Mouse (Mus musculus) cerebellum, postnatal 10 days (tissue): ENCODE results near the gene Zfp948.
"Not testable (repeated sequence)": the region's sequence is repeated elsewhere in the genome, so short reads cannot be mapped to it uniquely, and the experiment has no call there.

Experiments used
- DNase-seq, 2 experiments: peaks; one replicate each; pipeline ENCODE4 v3.0.0; 2021; ENCODE audit warnings: mixed read lengths in 2 of 2

The Zfp948 gene

DNA sequence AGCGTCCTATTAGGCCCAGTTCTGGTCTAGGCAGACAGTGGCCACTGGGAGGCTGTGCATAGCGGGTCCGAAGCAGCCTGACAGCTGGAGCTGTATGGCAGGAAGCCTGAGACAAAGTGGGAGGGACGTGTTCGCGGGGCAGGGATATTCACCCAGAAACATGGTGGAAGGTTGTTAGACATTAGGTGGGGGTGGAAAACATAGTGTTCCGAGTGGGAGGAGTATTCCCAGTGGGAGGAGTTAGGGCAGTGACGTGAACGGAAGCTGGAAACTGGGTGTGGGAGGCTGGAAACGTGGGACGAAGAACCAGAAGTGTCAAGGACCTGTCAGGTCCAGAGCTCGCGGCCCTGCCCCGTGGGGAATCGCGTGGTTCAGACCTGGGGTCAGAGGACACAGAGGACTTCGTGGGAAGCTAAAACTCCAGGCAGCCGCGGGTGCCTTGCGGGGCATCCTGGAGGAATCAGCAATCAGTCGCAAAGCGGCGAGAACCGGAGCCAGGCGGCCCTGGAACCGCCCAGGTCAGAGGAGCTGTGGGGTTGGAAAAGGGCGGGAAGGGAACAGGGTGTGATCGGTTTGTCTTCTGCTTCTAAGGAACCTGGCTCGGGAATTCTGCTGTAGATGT, at the start of gene Zfp948:
Gene Zfp948, plus strand, starts transcription at position 281 of the 622 bp plus-strand sequence.
- DNase-seq = peak; percentile 90

DNA sequence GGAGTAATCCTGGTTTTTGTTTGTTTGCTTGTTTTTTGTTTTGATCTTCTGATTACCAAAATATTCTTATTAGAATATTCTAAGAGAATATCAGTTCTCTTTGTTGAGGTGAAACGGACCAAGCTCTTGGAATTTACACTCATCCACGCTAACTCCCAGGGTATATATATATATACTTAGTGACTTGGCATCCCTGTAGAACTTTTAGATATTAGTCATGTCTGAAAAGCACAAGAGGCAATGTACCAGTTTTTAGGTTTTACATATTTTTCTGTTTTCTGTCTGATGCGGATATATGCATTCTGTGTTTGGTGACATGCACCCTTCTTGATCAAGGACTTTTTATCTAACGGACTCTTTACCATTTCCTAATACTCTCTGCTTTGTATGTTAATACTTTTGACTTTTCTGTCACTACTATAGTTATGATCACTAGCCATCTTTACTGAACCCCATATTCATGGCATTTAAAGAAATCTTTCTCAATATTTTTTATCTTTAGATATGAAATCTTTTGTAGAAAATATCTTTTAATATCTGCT, 49.6 kb upstream of the Zfp948 start:
- no peak for DNase-seq

DNA sequence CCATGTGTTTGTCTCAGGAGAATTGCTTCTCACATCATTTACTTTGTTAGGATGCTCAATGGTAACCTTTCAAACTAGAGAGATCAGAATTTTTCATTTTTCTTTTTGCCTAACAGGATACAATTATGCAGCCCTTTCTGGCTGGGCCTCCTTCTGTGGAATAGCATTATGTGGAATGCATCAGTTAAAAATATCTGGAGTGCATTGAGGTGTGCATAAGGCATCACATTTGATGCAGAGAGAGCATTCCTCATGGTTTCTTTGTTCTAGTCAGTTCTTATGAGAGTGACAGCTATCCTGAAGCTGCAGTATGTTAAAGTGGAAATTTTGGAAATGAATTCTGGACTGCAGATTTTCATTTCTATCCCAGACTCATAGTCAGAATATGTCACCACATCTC, 40.5 kb upstream of the Zfp948 start:
- no peak for DNase-seq

DNA sequence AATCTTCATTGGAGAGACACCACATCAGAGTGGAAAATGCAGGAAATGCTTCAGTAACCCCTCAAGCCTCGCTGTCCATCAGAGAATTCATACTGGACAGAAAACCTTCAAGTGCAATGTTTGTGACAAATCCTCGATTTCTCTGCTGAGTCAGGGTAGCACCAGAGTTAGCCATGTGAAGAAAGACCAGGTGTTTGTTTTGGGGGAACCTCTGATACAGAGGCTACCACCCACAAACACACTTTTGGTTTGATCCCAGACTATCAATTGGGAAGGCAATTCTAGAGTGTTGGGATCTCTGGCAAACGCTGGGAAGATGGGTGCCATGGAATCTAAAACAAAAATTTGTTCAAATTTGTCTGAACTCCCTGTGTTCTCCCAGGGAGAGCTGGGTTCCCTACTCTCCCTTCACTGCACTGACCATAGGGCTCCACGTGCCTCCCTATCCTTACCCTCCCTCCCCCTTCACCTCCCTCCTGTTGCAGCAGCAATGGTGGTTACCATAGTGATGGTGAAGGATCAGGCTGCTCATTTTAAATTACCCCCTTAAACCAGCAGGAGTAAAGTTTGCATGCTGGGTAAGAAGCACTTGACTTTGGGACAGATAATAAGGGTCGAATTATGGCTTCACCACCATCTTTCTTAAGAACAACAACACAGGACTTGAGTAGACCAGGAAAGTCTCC, 36.0 kb upstream of the Zfp948 start:
- no peak for DNase-seq

DNA sequence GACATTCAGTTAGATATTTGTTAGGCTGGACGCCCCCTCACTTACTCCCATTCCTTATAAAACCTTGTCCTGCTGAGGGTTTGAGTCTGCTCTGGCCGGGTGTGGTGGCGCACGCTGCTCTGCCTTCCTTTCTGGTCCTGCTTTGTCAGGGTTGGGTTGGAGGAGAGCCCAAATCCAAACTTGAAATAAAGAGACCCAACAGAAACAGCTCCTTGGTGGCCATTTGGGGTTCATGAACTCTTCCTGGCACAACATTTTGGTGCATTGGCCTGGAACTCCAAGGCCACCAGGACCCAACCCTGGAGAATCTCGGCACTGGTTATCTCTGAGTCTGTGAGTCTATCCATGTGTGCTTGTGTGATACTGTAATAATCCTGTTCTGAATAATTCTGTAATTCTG, 35.2 kb upstream of the Zfp948 start:
- peak; percentile 38 to 57 for DNase-seq

DNA sequence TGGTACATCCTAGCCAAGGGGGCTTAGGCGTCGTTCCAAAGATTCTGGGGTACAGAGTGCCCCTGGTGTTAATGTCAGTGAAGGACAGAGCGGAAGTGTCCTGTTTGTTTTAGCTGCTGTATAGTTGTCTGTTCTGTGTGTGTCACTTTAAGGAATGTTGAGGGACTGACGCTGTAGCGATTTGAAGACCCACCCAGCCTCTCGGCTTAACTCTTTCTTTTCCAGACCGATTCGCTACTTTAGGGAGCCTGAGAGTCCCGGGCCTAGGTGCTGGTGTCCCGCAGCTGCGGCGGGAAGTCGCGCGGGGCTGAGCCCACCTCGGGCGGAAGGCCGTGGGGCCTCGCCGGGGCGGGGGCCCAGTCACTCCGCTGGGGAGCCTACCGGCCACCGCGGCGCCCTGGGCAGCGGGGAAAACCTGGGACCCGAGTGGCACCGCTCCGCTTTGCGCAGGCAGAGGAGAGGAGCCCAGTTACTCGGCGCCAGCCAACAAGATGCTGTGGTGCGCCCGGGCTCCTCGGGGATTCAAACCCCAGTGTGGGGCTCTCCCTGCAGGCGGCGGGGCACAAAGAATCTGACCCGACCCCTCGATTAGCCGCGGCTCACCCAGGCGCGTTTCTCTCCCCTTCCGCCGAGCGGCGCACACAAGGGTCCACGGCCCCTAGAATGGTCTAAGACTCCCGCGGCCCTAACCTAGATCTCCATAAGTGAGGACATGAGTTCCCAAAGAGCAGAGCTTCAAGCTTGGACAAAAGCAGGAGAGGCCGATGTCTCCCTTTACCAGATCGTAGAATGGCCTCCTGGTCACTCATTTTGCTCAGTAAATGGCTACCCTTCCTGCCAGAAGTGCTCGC, 34.5 kb upstream of the Zfp948 start:
- DNase-seq = peak; percentile 81 to 86

DNA sequence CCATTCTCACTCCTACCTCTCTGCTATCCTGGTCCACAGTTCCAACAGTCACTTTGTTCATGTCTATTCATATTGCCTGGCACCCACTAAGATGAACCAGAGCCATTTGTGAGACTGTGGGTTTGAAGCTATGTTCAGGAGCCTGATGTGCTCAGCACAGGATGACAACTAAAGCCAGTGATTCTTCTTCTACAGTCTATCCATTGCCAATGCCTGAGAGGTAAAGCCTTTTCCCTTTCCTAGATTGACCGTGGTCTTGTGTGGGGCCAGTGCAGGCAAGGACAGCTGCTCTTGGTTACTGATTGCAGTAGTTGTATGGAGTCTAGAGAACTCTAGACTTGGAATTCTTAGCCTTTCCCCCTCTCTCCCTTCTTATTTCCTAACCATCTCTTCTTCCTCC, 32.8 kb upstream of the Zfp948 start:
- peak; percentile 4 to 9 for DNase-seq

DNA sequence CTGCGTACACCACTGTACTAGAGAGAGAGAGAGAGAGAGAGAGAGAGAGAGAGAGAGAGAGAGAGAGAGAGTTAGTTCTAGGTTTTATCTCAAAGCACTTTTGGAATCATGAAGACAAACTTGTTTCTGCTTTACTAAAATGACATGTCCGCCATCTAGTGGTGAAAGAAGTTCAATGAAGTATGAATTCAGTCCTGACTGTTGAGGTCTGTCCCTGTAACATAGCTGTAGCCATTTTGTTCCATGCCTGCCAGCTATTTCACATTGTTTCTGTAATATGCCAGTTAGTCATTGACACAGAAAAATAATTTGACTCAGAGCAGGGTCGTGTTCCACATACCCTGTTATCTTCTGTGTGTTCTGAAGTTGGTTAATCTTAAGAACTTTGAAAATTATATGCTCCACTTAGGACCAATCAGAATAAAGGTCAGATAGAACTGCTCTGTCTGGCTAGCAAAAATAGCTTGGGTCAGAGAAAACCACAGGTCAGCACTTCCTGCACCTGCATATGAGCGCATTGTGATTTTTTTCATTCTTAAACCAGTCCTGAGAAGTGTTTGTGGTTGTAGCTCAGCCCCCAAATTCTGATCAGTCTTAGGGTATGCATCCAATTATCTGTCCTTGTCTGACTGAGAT, 32.2 kb upstream of the Zfp948 start:
- peak; percentile 67 to 87 for DNase-seq

DNA sequence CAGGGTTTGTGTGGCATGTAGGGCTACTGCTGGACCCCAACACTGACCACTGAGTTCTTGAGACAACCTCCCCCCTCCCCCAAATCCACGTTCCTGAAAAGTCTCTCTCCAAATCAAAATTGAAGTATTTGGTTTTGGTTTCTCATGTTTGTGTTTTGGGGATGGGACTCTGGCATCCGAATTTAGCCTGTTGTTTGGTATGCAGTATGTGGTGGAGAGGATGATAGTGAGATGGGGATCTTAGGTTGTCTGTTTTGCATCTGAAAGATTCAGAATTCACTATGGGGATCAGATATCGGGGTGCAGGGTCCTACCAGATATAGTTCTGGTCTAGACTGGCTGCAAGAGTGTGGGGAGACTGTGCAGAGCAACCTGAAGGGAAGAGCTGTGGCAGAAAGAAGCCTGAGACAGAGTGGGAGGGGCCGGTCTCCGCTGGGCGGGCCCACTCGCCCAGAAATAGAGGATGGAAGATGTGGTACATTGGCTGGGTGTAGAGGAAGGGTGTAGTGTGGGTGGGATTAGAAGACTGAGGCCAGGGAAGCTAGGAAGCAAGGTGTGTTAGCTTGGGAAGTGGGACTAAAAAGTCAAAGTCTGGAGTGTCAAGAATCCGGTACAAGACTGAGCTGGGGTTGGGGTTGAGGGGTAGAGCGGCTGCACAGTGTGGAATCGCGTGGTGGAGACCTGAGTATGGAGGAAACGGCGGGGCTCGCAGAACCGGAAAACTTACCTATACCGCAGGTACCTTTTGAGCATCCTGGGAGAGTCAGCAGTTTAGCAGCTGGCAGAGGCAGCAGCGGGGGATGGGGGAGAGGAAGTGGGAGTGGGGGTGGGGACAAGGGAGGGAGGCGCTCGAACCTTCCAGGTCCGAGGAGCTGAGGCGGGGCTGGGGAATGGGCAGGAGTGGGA, 31.5 kb upstream of the Zfp948 start, which contains the start of gene Zfp52:
Gene Zfp52, plus strand, starts transcription at position 444 of the 906 bp plus-strand sequence.
- peak; percentile 65 to 74 for DNase-seq

DNA sequence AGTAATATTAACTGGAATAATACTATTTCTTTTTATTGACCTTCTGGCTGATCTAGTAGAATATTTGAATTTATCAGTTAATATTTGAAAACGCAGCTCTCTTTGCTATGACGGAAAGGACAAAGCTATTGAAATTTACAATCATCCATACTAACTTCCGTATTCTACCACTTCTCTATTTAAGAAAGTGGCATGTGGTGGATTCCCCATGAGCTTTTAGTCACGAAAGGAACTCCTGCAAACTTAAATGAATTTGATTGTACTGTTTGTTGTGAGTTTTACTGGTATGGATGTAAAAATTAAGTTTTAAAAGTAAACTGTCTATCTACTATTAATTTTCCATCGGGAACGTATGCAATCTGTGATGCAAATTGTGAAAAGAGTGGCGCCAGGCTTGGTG, 30.7 kb upstream of the Zfp948 start:
- no peak for DNase-seq

DNA sequence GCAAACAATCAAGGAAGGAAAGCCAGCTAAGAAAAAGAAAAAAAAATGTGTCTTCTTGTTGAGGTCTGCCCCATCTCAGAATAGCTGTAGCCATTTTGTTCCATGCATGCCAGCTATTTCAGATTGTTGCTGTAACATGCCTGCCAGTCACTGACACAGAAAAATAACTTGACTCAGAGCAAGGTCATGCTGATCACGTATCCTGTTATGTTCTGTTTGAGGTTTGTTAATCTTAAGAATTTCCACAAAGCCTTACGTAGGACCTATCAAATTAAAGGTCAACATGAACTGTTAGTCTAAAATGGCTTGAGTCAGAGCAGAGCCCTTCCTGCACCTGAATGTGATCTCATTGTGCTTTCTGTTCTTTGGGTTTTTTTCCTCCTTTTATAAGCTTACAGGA, 30.1 kb upstream of the Zfp948 start:
- DNase-seq = no peak

DNA sequence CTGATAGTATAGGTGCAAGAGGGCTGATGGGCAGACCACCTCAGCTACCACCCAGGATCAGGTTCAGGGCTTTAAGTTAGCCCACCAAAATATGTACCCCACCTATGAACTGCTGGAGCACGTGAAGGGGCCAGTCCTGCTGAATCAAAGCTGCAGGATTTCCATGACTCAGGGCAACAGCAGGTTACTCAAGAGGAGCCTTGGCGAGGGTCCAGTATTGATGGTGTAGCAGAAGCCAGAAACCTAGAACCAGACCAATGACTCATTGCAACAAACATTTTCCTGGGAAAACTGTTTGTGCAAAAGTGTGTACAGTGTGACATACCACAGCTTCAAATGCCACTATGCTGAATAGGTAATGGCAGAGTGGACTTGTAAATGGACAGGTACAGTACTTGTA, 9.0 kb upstream of the Zfp948 start:
- peak; percentile 20 to 25 for DNase-seq

DNA sequence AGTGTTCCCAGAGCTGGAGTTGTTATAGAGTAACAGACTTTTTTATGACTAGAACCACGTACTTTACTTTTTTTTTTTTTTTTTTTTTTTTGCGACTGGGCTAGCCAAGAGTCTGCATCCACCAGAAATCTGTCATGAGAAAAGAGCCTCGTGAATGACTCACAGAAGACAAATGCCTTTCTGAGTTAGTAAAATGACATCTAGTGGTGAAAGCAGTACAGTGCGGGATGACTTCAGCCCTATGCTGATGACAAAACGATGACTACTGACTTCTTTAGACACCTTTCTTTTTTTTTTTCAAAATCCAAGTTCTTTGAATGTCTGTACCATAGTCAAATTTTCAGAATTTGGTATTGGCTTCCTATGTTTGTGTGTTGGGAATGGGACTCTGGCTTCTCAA, 588 bp upstream of the Zfp948 start:
- peak; percentile 65 to 73 for DNase-seq

DNA sequence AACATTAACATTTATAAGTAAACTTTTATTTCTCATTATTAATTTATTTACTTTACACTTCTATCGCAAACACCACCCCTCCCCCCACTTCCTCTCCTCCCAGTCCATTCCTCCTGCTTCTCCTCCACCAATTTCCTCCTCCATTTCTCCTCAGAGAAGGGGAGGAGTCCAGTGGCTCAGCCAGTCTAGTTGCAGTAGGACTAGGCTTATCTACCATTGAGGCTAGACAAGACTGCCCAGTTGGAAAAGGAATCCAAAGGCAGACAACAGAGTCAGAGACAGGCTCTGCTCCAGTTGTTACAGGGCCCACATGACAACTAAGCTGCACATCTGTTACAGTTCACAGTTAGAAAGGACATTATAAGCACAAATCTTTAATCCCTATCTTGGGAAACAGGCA, 888 bp downstream of the Zfp948 start:
- peak; percentile 53 to 55 for DNase-seq

DNA sequence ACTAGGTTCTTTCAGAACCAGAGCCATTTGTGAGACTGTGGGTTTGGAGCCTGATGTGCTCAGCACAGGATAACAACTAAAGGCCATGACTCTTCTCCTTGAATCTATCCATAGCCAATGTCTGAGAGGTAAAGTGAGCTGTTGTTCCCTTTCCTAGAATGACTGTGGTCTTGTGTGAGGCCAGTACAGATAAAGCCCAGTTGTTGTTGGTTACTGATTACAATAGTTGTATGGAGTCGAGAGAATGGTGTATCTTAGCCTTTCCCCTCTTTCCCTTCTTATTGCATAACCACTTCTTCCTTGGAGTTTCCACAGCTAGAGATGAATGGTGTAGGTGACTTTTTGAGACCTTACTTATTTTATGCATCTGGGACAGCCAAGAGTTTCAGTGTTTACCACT, 12.3 kb downstream of the Zfp948 start:
- DNase-seq = no peak

DNA sequence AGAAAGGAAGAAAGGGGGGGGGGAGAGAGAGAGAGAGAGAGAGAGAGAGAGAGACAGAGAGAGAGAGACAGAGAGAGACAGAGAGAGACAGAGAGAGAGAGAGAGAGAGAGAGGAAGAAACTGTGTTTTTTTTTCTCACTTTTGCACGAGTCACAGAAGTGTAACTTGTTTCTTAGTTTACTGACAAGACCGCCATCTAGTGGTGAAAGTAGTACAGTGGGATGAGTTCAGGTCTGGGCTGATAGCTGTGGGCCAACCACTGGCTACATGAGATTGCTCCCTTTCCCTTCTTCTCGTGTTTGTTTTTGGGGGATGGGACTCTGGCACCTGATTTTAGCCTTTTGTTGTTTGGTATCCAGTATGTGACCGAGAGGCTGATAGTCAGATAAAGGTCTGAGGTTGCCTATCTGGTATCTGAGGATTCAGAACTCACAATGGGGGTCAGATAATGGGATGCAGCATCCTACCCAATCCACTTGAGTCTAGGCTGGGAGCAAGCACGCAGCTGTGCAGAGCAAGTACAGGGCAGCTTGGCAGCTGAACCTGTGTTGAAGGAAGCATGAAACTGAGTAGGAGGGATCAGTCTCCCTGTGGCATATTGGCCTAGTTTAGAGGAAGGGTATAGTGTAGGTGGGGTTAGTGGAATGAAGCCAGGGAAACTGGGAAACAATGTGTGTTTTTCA, 12.8 kb downstream of the Zfp948 start:
- DNase-seq = peak; percentile 59 to 81

DNA sequence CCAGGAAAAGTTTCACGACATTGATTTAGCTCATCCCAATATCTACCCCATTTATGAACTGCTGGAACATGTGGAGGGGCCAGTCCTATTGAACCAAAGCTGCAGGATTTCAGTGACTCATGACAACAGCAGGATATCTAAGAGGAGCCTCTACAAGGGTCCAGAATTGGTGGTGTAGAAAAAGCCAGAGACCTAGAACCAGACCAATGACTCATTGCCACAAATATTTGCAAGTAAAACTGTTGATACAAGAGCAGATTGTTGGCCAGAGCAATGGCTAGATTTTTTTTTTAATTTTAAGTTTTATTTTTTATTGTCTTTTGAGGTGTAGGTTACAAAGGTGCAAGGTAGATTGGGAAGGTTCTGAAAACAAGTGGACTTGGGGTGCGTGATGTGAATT, 18.7 kb downstream of the Zfp948 start:
- no peak for DNase-seq

DNA sequence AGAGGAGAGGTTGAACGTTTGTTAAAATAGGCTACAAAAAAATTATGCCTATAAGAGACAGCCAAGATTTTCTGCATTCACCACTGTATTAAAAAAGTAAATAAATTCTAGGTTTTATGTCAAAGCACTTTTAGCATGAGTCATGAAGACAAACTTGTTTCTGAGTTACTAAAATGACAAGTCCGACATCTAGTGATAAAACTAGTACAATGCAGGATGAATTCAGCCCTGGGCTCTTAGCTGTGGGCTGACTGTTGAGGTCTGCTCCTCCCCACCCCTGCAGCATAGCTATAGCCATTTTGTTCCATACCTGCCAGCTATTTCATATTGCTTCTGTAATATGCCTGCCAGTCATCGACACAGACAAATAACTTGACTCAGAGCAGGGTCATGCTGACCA, 49.5 kb downstream of the Zfp948 start:
- DNase-seq = no peak

DNA sequence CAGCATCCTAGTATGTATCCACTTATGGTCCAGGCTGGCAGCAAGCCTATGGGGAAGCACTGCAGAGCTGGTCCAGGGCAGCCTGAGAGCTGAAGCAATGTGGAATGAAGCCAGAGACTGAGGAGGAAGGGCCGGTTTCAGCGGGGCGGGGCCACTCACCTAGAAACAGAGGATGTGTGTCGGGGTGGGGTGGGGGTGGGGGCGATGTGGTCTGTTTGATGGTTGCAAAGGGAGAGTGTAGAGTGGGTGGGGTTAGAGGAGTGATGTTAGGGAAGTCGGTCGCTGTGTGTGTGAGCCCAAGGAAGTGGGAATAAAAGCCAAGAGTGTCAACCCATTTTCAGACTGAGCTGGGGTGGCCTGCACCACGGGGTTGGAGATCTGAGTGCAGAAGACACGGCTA, 50.5 kb downstream of the Zfp948 start:
- DNase-seq = no peak

DNA sequence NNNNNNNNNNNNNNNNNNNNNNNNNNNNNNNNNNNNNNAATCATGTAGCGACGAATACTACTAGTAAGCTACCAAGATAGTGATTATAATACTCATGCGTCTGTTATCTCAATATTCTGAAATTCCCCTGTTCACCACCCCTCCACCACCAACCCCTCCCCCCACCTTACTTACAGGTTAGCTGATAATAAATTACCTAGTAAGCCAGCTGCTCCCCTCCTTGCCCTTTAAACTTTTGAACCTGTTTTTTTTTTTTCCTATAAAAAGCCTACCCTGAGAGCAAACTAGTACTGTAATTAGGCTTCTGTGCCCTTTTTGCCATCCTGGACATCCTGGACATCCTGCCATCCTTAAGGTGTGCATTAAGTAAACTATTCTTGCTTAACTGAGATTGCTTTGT, 56.8 kb downstream of the Zfp948 start:
- DNase-seq = no peak

DNA sequence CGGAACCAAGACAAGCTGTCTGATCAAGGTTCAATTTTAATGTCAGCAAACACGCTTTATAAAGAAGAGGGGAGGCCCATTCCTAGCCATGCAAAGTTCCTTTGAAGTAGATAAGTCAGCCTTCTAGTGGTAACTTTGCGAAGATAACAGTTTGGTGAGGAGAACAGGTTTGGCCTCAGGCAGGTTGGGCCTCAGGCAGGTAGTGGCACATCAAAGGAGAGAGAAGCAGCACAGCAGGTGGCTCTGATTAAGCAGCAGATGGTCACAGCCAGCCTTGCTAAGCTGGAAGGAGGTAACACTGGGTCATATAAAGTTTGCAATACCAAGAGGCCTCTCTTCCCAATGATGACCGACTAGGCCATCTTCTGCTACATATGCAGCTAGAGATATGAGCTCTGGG, 69.0 kb downstream of the Zfp948 start:
- not testable (repeated sequence) for DNase-seq
